Mouse (Mus musculus) neural tube, embryonic 12.5 days (tissue): ENCODE results near the gene Ss18l1. TPM values are rescaled to one million over a fixed set of nuclear protein-coding genes. Genes with fewer than 3 reads are reported as not detected.

ENCODE experiments used
- ATAC-seq: fragments of 200-750 bp; cut with Nextera tagmentation; 2 replicates; pipeline ENCODE4 v1.8.0; 2017; ENCODE audit warnings: low read depth, mild to moderate bottlenecking, moderate TSS enrichment, moderate library complexity; ENCODE audit not compliant: low FRiP score
- H3K27ac ChIP-seq: fragments of 300-500 bp; sonication (generic); 2 replicates; pipeline ENCODE4 v1.5.1; 2016
- H3K27me3 ChIP-seq: fragments of 300-500 bp; sonication (generic); replicated peaks from 2 replicates; pipeline ENCODE4 v1.6.1; 2016; ENCODE audit warnings: mild to moderate bottlenecking
- H3K36me3 ChIP-seq: fragments of 300-500 bp; sonication (generic); 2 replicates; pipeline ENCODE4 v1.6.1; 2016; ENCODE audit warnings: mild to moderate bottlenecking
- H3K4me1 ChIP-seq: fragments of 300-500 bp; sonication (generic); 2 replicates; pipeline ENCODE4 v1.6.1; 2016
- H3K4me2 ChIP-seq: fragments of 300-500 bp; sonication (generic); replicated peaks from 2 replicates; pipeline ENCODE4 v1.6.1; 2016; ENCODE audit warnings: mild to moderate bottlenecking
- H3K4me3 ChIP-seq: fragments of 300-500 bp; sonication (generic); 2 replicates; pipeline ENCODE4 v1.5.1; 2016
- H3K9ac ChIP-seq: fragments of 300-500 bp; sonication (generic); 2 replicates; pipeline ENCODE4 v1.6.1; 2016; ENCODE audit warnings: mild to moderate bottlenecking
- H3K9me3 ChIP-seq: fragments of 300-500 bp; sonication (generic); 2 replicates; pipeline ENCODE4 v1.6.1; 2016; ENCODE audit warnings: mild to moderate bottlenecking
- WGBS: fragments of 180-500 bp; shearing (Covaris S2); methylation state at CpG from one replicate; pipeline ENCODE4 v1.1.7; 2016; 5-methylcytosine and 5-hydroxymethylcytosine counted together
- polyA plus RNA-seq: library from polyadenylated mRNA; unstranded; fragments of >200 nt; fragmentation: Nextera tagmentation; extraction: Ambion mirVana; gene quantifications from 2 replicates; pipeline ENCODE4 v1.2.1, GENCODE M21; 2016

Ss18l1 gene
- polyA plus RNA-seq, 1 experiment from 2014 or later = 34.1 TPM

GRCm38 (mm10) chr2:180020919-180021318 lies 21.4 kb upstream of the Ss18l1 start:
- Histone ChIP-seq H3K4me3 (no peak overlapping the region), H3K9ac (no peak overlapping the region), H3K27ac (no peak overlapping the region), H3K9me3 (no peaks in the 10 kb centered on the region), H3K27me3 (peaks cover 30% of the 10 kb centered on the region), H3K4me1 (peaks cover 2% of the 10 kb centered on the region; the same call in 1 of the 2 replicates), H3K36me3 (no peaks in the 10 kb centered on the region), H3K4me2 (no peak overlapping the region)
- no peak for ATAC-seq
- 84% methylated on average over 8 of the region's 8 CpGs for WGBS

- no peak for ATAC-seq
- 67% methylated on average over 6 of the region's 6 CpGs for WGBS
Observed at GRCm38 (mm10) chr2:180022751-180023150, 19.6 kb upstream of the Ss18l1 start.

GRCm38 (mm10) chr2:180024401-180025098 lies 17.8 kb upstream of the Ss18l1 start, which contains the start of gene Lsm14b:
Gene Lsm14b, plus strand, starts transcription at chr2:180024987.
- ATAC-seq = peak; percentile 93
- H3K4me1 ChIP-seq = peaks cover 36% of the 10 kb centered on the region
- no peaks in the 10 kb centered on the region for H3K9me3 ChIP-seq
- H3K4me2 ChIP-seq = peak within 1 kb of the TSS; percentile 88
- peak within 1 kb of the TSS; percentile 87 for H3K27ac ChIP-seq
- WGBS = under 1% methylated on average over 65 of the region's 80 CpGs
- peaks cover 21% of the 10 kb centered on the region for H3K36me3 ChIP-seq
- H3K27me3 ChIP-seq = peaks cover 30% of the 10 kb centered on the region
- H3K4me3 ChIP-seq = peak within 1 kb of the TSS; percentile 99
- H3K9ac ChIP-seq = peak within 1 kb of the TSS; percentile 99

More at GRCm38 (mm10) chr2:180022751-180023150, 19.6 kb upstream of the Ss18l1 start:
- H3K36me3 ChIP-seq = peaks cover 3% of the 10 kb centered on the region
- H3K9me3 ChIP-seq = no peaks in the 10 kb centered on the region
- no peak overlapping the region for H3K27ac ChIP-seq
- peaks cover 30% of the 10 kb centered on the region for H3K27me3 ChIP-seq
- H3K4me3 ChIP-seq = no peak overlapping the region
- peaks cover 20% of the 10 kb centered on the region for H3K4me1 ChIP-seq
- H3K9ac ChIP-seq = no peak overlapping the region
- no peak overlapping the region for H3K4me2 ChIP-seq

- H3K4me1 ChIP-seq = peaks cover 36% of the 10 kb centered on the region
- peaks cover 26% of the 10 kb centered on the region for H3K27me3 ChIP-seq
- peaks cover 29% of the 10 kb centered on the region for H3K36me3 ChIP-seq
- under 1% methylated on average over 83 of the region's 84 CpGs for WGBS
- H3K4me3 ChIP-seq = peak overlapping the region; percentile 99
- peak; percentile 34; the same call in 1 of the 2 replicates for ATAC-seq
- H3K4me2 ChIP-seq = peak overlapping the region; percentile 88
- H3K27ac ChIP-seq = peak overlapping the region; percentile 87
- peak overlapping the region; percentile 99 for H3K9ac ChIP-seq
- no peaks in the 10 kb centered on the region for H3K9me3 ChIP-seq
Observed at GRCm38 (mm10) chr2:180025135-180025860, 17.0 kb upstream of the Ss18l1 start.

- Histone ChIP-seq H3K27ac (no peak overlapping the region), H3K9ac (peak overlapping the region; percentile 99), H3K4me2 (peak overlapping the region; percentile 88), H3K4me1 (peaks cover 36% of the 10 kb centered on the region), H3K27me3 (peaks cover 21% of the 10 kb centered on the region), H3K9me3 (no peaks in the 10 kb centered on the region), H3K4me3 (peak overlapping the region; percentile 99), H3K36me3 (peaks cover 34% of the 10 kb centered on the region)
- ATAC-seq = no peak
- WGBS = 8% methylated on average over 6 of the region's 6 CpGs
Observed at GRCm38 (mm10) chr2:180025861-180026200, 16.5 kb upstream of the Ss18l1 start.

GRCm38 (mm10) chr2:180027768-180028167 lies 14.5 kb upstream of the Ss18l1 start:
- H3K27ac ChIP-seq = no peak overlapping the region
- H3K4me3 ChIP-seq = peak overlapping the region; percentile 99
- peak overlapping the region; percentile 99; the same call in 1 of the 2 replicates for H3K9ac ChIP-seq
- H3K9me3 ChIP-seq = no peaks in the 10 kb centered on the region
- H3K36me3 ChIP-seq = peaks cover 54% of the 10 kb centered on the region
- peaks cover 36% of the 10 kb centered on the region for H3K4me1 ChIP-seq
- H3K4me2 ChIP-seq = peak overlapping the region; percentile 88
- WGBS = 81% methylated on average over 9 of the region's 9 CpGs
- ATAC-seq = no peak
- peaks cover 8% of the 10 kb centered on the region; the same call in 1 of the 2 replicates for H3K27me3 ChIP-seq

DNA sequence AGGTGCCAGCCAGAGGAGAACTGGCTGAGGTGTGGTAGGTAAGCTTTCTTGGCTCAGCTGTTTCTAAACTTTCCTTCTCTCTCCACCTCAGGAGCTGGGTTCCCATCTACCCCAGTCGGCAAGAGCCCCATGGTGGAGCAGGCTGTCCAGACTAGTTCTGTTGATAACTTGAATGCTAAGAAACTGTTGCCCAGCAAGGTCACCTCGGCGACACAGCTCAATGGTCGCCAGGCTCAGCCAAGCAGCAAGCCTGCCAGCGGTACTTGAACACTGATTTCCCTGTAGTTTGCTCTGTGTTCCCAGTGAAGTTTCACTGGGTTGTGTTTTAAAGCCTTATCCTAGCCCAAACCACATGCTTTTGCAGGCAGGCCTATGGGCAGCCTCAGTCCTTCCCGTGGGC lies 11.0 kb upstream of the Ss18l1 start:
- H3K36me3 ChIP-seq = peaks cover 89% of the 10 kb centered on the region
- no peak for ATAC-seq
- H3K9ac ChIP-seq = no peak overlapping the region
- peaks cover 31% of the 10 kb centered on the region for H3K4me1 ChIP-seq
- no peaks in the 10 kb centered on the region for H3K27me3 ChIP-seq
- no peaks in the 10 kb centered on the region for H3K9me3 ChIP-seq
- H3K4me3 ChIP-seq = no peak overlapping the region
- 94% methylated on average over 6 of the region's 6 CpGs for WGBS
- H3K4me2 ChIP-seq = no peak overlapping the region
- H3K27ac ChIP-seq = no peak overlapping the region

GRCm38 (mm10) chr2:180032925-180033324 lies 9.4 kb upstream of the Ss18l1 start:
- H3K27me3 ChIP-seq = no peaks in the 10 kb centered on the region
- 86% methylated on average over 3 of the region's 3 CpGs for WGBS
- H3K4me1 ChIP-seq = peaks cover 14% of the 10 kb centered on the region
- H3K4me3 ChIP-seq = no peak overlapping the region
- peaks cover 100% of the 10 kb centered on the region for H3K36me3 ChIP-seq
- no peak for ATAC-seq
- H3K4me2 ChIP-seq = no peak overlapping the region
- H3K27ac ChIP-seq = no peak overlapping the region
- no peaks in the 10 kb centered on the region for H3K9me3 ChIP-seq
- H3K9ac ChIP-seq = no peak overlapping the region

DNA sequence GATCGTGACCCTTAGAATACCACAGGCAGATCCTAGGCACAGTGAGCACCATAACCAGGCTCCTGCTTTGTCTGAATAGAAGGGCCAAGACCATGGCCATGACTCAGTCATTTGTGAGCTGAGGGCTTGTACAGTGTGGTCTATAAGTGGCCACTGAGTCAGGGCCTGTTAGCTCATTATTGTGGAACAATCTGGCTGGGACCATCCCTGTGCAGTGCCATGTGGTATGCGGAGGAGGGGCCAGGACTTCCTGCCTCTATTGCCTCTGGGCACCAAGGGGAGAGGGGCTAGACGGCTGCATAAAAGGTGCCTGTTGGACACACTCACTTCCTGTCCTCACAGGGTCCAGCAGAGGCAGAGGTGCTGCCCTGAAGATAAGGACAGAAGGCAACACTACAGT lies 8.4 kb upstream of the Ss18l1 start:
- Histone ChIP-seq H3K4me1 (peaks cover 4% of the 10 kb centered on the region; the same call in 1 of the 2 replicates), H3K9ac (no peak overlapping the region), H3K4me2 (no peak overlapping the region), H3K27me3 (no peaks in the 10 kb centered on the region), H3K36me3 (peaks cover 100% of the 10 kb centered on the region), H3K9me3 (no peaks in the 10 kb centered on the region), H3K27ac (no peak overlapping the region), H3K4me3 (no peak overlapping the region)
- 64% methylated on average over 3 of the region's 3 CpGs for WGBS
- ATAC-seq = no peak

DNA sequence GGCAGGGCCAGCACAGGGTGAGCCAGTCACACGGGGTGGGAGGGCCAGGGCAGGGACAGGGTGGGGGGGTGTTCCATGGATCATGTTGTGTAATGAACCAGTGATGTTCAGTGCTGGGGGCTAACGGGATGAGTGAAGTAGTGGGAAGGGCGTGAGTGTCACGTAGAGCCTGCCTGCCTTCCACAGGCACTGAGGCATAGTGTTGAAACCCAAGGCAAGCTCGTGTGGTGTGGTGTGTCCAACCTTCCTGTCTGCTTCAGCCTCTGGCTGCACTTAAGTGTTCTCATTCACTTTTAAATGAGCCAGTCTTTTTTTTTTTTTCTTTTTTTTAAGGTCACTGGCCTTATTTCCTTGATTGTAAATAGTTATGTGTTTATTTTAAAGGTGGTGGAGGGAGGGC lies 7.6 kb upstream of the Ss18l1 start:
- 65% methylated on average over 5 of the region's 5 CpGs for WGBS
- ATAC-seq = no peak
- H3K9me3 ChIP-seq = no peaks in the 10 kb centered on the region
- no peak overlapping the region for H3K4me2 ChIP-seq
- H3K27me3 ChIP-seq = no peaks in the 10 kb centered on the region
- H3K4me1 ChIP-seq = no peaks in the 10 kb centered on the region; the same call in 1 of the 2 replicates
- H3K36me3 ChIP-seq = peaks cover 95% of the 10 kb centered on the region
- H3K27ac ChIP-seq = no peak overlapping the region
- H3K9ac ChIP-seq = no peak overlapping the region
- H3K4me3 ChIP-seq = no peak overlapping the region

DNA sequence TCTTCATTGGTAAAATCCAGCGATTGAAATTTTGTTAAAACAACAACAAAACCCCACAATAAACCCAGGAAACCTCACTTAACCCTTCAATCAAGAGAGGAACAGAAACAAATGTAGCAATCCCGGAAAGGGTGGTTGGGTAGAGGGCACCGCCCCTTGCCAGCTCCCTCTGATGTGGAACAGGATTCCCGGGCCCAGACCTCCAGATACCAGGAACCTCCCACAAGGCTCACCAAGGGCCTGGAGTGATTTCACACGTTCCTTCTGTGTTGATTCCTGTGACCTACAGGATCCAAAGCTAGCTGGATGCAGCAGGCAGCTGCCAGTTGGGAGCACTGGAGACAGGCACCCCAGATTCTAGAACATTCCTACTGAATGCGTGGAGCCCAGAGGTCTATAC lies 1.9 kb upstream of the Ss18l1 start:
- 62% methylated on average over 6 of the region's 6 CpGs for WGBS
- Histone ChIP-seq H3K27ac (no peak overlapping the region), H3K9ac (0 out of 2 replicates have a peak overlapping the region, but pooled peaks have one; percentile 21), H3K27me3 (no peaks in the 10 kb centered on the region; the same call in 1 of the 2 replicates), H3K4me1 (peaks cover 35% of the 10 kb centered on the region), H3K4me2 (peak overlapping the region; percentile 86), H3K36me3 (peaks cover 39% of the 10 kb centered on the region), H3K4me3 (peak overlapping the region; percentile 98; the same call in 1 of the 2 replicates), H3K9me3 (no peaks in the 10 kb centered on the region)
- ATAC-seq = no peak

DNA sequence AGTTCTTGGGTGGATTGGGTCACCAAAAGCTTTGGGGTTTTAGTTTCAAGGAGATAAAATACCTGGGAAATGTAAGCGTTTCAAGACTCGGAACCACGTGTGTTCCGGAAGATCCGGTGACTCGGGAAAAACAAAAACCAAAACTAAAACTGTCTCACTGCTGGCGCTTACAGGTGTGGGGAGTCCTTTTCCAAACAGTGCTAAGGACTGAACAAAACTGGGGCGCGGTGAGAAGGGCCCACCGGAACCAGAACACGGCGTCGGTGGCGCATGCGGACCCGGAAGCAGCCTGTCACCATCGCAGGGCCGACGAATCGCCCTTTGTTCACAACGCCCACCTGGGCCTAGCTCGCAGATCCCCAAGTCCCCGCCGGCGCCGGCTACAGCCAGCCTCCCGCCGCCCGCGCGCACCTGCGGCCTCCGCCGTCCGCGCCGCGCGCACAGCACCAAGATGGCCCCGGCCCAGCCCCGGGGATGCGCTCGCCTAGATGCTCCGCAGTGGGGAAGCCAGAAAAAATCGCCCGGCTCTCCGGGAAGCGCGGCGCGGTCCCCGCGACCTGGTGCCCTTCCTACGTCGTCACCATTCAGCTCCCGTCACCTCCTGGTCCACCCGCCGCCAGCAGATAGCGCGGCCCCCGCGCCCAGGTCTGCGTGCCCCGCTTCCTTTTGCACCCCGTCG lies 593 bp upstream of the Ss18l1 start:
- Histone ChIP-seq H3K4me3 (peak overlapping the region; percentile 98), H3K27me3 (no peaks in the 10 kb centered on the region; the same call in 1 of the 2 replicates), H3K9me3 (no peaks in the 10 kb centered on the region), H3K9ac (peak overlapping the region; percentile 95), H3K4me1 (peaks cover 36% of the 10 kb centered on the region), H3K36me3 (peaks cover 26% of the 10 kb centered on the region), H3K27ac (peak overlapping the region; percentile 97), H3K4me2 (peak overlapping the region; percentile 86)
- WGBS = under 1% methylated on average over 66 of the region's 66 CpGs
- ATAC-seq = peak; percentile 62
